ENCODE assay signal across 8 mouse cellular contexts in genomic region chr6:30546571-30547273, GRCm38 (mm10). TPM values are rescaled to one million over a fixed set of nuclear protein-coding genes. Genes with fewer than 3 reads are reported as not detected.
DNase-seq lines count a peak whose midpoint lies in the region; ATAC-seq lines count a peak whose summit lies in the region.

No protein-coding gene starts in this region.

- H3K9me3 ChIP-seq in forebrain, embryonic 16.5 days (ENCODE audit: control insufficient read depth, low read length): no peaks in the 10 kb centered on the region; the same call in 1 of the 2 replicates
- 0 out of 2 replicates have a peak, but pooled peaks cover 4% of the 10 kb centered on the region for H3K9me3 ChIP-seq in limb, embryonic 12.5 days
- no peaks in the 10 kb centered on the region for H3K9me3 ChIP-seq in midbrain, embryonic 15.5 days

- peak overlapping the region; percentile 93 for H3K27ac ChIP-seq in forebrain, embryonic 16.5 days (ENCODE audit: low read length)
- peak overlapping the region; percentile 98 for H3K27ac ChIP-seq in limb, embryonic 12.5 days
- H3K27ac ChIP-seq in midbrain, embryonic 15.5 days: peak overlapping the region; percentile 89

- DNase-seq in cerebellum, adult 11 months: no peak
- DNase-seq in A20 (ENCODE audit: low read depth, low spot score) (peak; percentile 44), adipocyte (ENCODE audit: low spot score) (no peak)
- peak; percentile 9 for DNase-seq in c-Kit-positive CD71-positive TER-119-positive erythroid progenitor cells, embryonic 14.5 days (ENCODE audit: low spot score)

- no peaks in the 10 kb centered on the region for H3K27me3 ChIP-seq in forebrain, embryonic 16.5 days (replicated peaks; ENCODE audit: control insufficient read depth, insufficient read depth, low read length)
- no peaks in the 10 kb centered on the region for H3K27me3 ChIP-seq in limb, embryonic 12.5 days
- no peaks in the 10 kb centered on the region for H3K27me3 ChIP-seq in midbrain, embryonic 15.5 days (replicated peaks)

- peaks cover 44% of the 10 kb centered on the region for H3K4me1 ChIP-seq in forebrain, embryonic 16.5 days (replicated peaks; ENCODE audit: control insufficient read depth, insufficient read depth, low read length)
- peaks cover 88% of the 10 kb centered on the region for H3K4me1 ChIP-seq in limb, embryonic 12.5 days (replicated peaks)
- peaks cover 51% of the 10 kb centered on the region for H3K4me1 ChIP-seq in midbrain, embryonic 15.5 days

- H3K36me3 ChIP-seq in forebrain, embryonic 16.5 days (ENCODE audit: control insufficient read depth, insufficient read depth): no peaks in the 10 kb centered on the region
- no peaks in the 10 kb centered on the region for H3K36me3 ChIP-seq in limb, embryonic 12.5 days
- no peaks in the 10 kb centered on the region for H3K36me3 ChIP-seq in midbrain, embryonic 15.5 days (replicated peaks)

- H3K4me3 ChIP-seq in forebrain, embryonic 16.5 days (replicated peaks; ENCODE audit: low read length): peak overlapping the region; percentile 35
- peak overlapping the region; percentile 14 for H3K4me3 ChIP-seq in limb, embryonic 12.5 days (replicated peaks)
- H3K4me3 ChIP-seq in midbrain, embryonic 15.5 days: peak overlapping the region; percentile 13

- H3K9ac ChIP-seq in forebrain, embryonic 16.5 days (replicated peaks; ENCODE audit: low read depth, low read length): peak overlapping the region; percentile 61
- H3K9ac ChIP-seq in limb, embryonic 12.5 days (replicated peaks): peak overlapping the region; percentile 37
- H3K9ac ChIP-seq in midbrain, embryonic 15.5 days: peak overlapping the region; percentile 27; the same call in 1 of the 2 replicates

- peak overlapping the region; percentile 63 for H3K4me2 ChIP-seq in forebrain, embryonic 16.5 days (ENCODE audit: low read length)
- peak overlapping the region; percentile 50 for H3K4me2 ChIP-seq in limb, embryonic 12.5 days
- H3K4me2 ChIP-seq in midbrain, embryonic 15.5 days: peak overlapping the region; percentile 45

- peak; percentile 8; the same call in 1 of the 2 replicates for ATAC-seq in cerebellum, adult (ENCODE audit: insufficient number of reproducible peaks, low FRiP score, low TSS enrichment)
- peak; percentile 55 for ATAC-seq in forebrain, embryonic 16.5 days
- no peak for ATAC-seq in limb, embryonic 12.5 days (ENCODE audit: insufficient number of reproducible peaks, insufficient read depth, low FRiP score, low TSS enrichment, low read depth)
- peak; percentile 70 for ATAC-seq in midbrain, embryonic 15.5 days (replicated peaks)

- 7% methylated on average over 17 of the region's 17 CpGs for WGBS in forebrain, embryonic 16.5 days
- 9% methylated on average over 17 of the region's 17 CpGs for WGBS in limb, embryonic 12.5 days
- 5% methylated on average over 17 of the region's 17 CpGs for WGBS in midbrain, embryonic 15.5 days

RNA-seq across cellular contexts. Expression of gene Cpa2, which starts 5.3 kb away (rescaled TPM):
- 2.4 and 5.1 TPM in 2 replicates for polyA plus RNA-seq in forebrain, embryonic 16.5 days (2015; fragmentation: Nextera tagmentation; extraction: Ambion mirVana)
- 23.7 and 28.1 TPM in 2 replicates for polyA plus RNA-seq in limb, embryonic 12.5 days (2016; fragmentation: Nextera tagmentation; extraction: Ambion mirVana)
- polyA plus RNA-seq in midbrain, embryonic 15.5 days (2015; fragmentation: Nextera tagmentation; extraction: Ambion mirVana): 6.7 and 8.4 TPM in 2 replicates

RNA-seq across cellular contexts. Expression of gene Cpa4, which starts 21.4 kb away (rescaled TPM):
- polyA plus RNA-seq in forebrain, embryonic 16.5 days (2015; fragmentation: Nextera tagmentation; extraction: Ambion mirVana): 1.0 and 1.6 TPM in 2 replicates
- 1.9 TPM in 2 replicates for polyA plus RNA-seq in limb, embryonic 12.5 days (2016; fragmentation: Nextera tagmentation; extraction: Ambion mirVana)
- polyA plus RNA-seq in midbrain, embryonic 15.5 days (2015; fragmentation: Nextera tagmentation; extraction: Ambion mirVana): 1.0 and 1.5 TPM in 2 replicates

RNA-seq across cellular contexts. Expression of gene Ssmem1, which starts 37.1 kb away (rescaled TPM):
- not detected in 2 replicates for polyA plus RNA-seq in forebrain, embryonic 16.5 days (2015; fragmentation: Nextera tagmentation; extraction: Ambion mirVana)
- 0.50 TPM in 1 of 2 replicates, not detected in the other for polyA plus RNA-seq in limb, embryonic 12.5 days (2016; fragmentation: Nextera tagmentation; extraction: Ambion mirVana)
- 0.21 TPM in 1 of 2 replicates, not detected in the other for polyA plus RNA-seq in midbrain, embryonic 15.5 days (2015; fragmentation: Nextera tagmentation; extraction: Ambion mirVana)

RNA-seq across cellular contexts. Expression of gene Tmem209, which starts 37.1 kb away (rescaled TPM):
- 34.4 and 34.8 TPM in 2 replicates for polyA plus RNA-seq in forebrain, embryonic 16.5 days (2015; fragmentation: Nextera tagmentation; extraction: Ambion mirVana)
- 36.4 and 39.9 TPM in 2 replicates for polyA plus RNA-seq in limb, embryonic 12.5 days (2016; fragmentation: Nextera tagmentation; extraction: Ambion mirVana)
- 31.3 and 31.6 TPM in 2 replicates for polyA plus RNA-seq in midbrain, embryonic 15.5 days (2015; fragmentation: Nextera tagmentation; extraction: Ambion mirVana)

Comparison
In these comparisons a context has a peak if more than half of its experiments do, and no peak if none do; other contexts are left out.
1. DNase-seq: peak in A20 (single experiment) and c-Kit-positive CD71-positive TER-119-positive erythroid progenitor cells, embryonic 14.5 days (single experiment); none in cerebellum, adult 11 months (single experiment) and adipocyte (single experiment).
2. Peak in every context shown above with its lines, with median percentiles within 50 percentile points of each other: H3K27ac ChIP-seq, H3K4me2 ChIP-seq, H3K4me3 ChIP-seq and H3K9ac ChIP-seq.